Mouse (Mus musculus): ENCODE measurements around the gene Pacrg. TPM values are rescaled to one million over a fixed set of nuclear protein-coding genes. Genes with fewer than 3 reads are reported as not detected.

Pacrg gene
- 3.0 TPM for polyA plus RNA-seq (2014; fragmentation: Illumina TruSeq; extraction: RNeasy Lipid Tissue Mini Kit (QIAGEN cat#74804); ENCODE audit: low read depth, low replicate concordance)

DNA sequence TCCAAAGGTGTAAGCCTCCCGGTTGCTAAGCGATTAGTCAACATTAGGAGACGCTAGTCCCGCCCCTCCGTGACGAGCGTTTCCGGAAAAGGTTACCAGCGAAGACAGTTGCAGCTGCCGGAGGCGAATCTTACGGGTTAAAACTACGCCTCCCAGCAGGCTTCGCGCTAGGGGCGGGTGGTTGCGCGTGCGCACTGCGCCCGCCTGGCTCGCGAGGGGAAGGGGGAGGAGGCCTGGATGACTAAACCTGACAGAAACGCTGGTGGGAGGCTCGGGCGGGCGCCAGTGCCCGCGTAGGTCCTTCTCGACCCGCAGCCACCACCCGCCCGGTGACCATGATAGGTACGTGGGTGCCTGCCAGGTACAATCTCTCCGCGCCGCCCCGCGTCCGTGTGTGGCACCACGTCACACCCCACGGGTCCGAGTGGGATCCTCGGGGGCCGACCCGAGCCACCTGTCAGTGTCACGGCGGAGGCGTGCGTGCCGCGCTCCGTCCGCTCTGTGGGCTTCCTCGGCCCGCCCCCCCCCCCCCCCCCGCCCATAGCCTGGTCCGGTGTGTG is at the start of gene Pacrg, which contains the start of gene Prkn:
Gene Pacrg (minus strand): TSS at position 164 of the 560 bp plus-strand sequence.
Gene Prkn (plus strand): TSS at position 237 of the 560 bp plus-strand sequence.

Other genes starting within 250 kb of the Pacrg start
- 5.2 TPM for gene Prkn, start 73 bp upstream of the Pacrg start, polyA plus RNA-seq (2014; fragmentation: Illumina TruSeq; extraction: RNeasy Lipid Tissue Mini Kit (QIAGEN cat#74804); ENCODE audit: low read depth, low replicate concordance)

Data from adrenal gland, adult 10 weeks (tissue).